Mouse (Mus musculus): Measurements from ENCODE around the gene Egf.

GRCm38 (mm10) chr3:129680258-129680657 lies 74.9 kb downstream of the Egf start:
- TF ChIP-seq POLR2A (IDR thresholded peaks at IDR 0.05; ENCODE audit: borderline replicate concordance, insufficient read depth, low read length) = no peak
- TF ChIP-seq CTCF (IDR thresholded peaks at IDR 0.05; ENCODE audit: borderline replicate concordance, insufficient read depth, low read depth, low read length) = 0 out of 2 replicates have a peak, but pooled peaks have one; percentile 24
